Mouse (Mus musculus) thymus, postnatal 25 days (tissue): ENCODE data around the gene Alyref.

Experiments used
- DNase-seq: peaks from one replicate; pipeline ENCODE4 v3.0.0; 2022

Alyref gene

DNA sequence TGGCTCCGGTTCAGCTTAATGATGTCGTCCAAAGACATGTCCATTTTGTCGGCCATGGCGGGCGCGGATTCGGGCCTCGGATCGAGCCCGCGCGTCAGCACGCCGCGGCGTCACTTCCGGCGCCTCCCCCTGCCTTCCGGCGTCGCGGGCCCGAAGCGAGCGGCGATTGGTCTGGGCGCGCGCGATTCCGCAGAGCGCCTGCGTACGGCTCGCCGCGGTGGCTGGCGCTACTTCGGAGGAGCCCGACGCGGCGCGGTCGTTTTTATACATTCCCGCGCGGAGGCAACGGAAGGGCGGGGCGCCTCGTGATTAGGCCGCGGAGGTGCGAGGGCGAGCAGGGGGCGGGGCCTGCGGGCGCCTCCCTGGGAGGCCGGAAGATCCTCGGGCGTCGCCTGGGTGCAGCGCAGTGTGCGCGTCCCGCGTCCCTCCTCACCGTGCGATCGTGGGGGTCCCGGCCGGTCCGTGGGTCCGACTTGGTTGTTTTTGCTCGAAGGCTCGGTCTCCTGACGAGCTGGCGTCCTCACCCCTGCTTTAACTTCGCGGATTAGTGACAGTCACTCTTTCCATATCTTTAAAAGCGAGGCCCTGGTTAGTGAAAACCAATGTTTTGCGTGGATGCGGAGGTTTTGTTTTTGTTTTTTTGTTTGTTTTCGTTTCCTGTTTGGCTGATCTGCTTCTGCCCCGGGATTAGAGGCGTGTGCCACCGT lies at the start of gene Alyref, which contains the start of gene Anapc11:
Alyref (minus strand) TSS at position 83 of the 707 bp plus-strand sequence.
Anapc11 (plus strand) TSS at position 139 of the 707 bp plus-strand sequence.
- peak; percentile 96 for DNase-seq

GRCm38 (mm10) chr11:120647047-120647830 lies 49.1 kb upstream of the Alyref start:
- no peak for DNase-seq

GRCm38 (mm10) chr11:120643601-120643987 lies 45.4 kb upstream of the Alyref start, which contains the start of gene Pycr1:
Pycr1 (minus strand) TSS chr11:120643769.
- peak; percentile 97 for DNase-seq

DNA sequence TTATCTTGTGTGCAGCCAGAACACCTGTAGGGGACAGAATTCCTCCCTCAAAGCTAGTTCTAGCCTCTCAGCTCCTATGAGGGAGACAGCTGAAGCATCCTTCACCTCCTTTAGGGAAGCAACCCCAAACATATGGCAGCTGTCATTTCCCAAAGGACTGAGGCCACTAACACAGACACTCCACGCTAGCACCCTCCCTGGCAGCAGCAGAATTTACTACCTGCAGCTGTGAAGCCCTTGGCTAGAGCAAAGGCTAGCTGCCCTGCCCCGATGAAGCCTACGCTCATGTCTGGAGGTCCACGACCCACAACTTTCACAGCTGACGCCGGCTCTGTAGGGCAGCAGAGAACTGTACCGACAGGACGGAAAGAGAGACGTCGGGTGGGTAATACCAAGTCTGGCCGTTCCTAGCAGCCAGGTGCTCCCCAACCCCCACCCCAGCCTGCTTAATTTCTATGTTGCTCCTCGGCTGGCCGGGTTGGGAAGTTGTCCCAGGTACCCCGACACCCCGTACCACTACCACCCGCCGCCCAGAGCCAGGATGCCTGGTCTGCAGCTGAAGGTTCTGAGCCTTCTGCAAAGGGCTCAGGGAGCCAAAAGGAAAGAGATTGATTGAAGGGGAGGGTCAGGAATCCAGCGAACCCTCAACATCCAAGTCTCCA lies 44.9 kb upstream of the Alyref start:
- DNase-seq = peak; percentile 42

GRCm38 (mm10) chr11:120641869-120642268 lies 43.7 kb upstream of the Alyref start:
- no peak for DNase-seq

GRCm38 (mm10) chr11:120641255-120641654 lies 43.1 kb upstream of the Alyref start:
- no peak for DNase-seq

DNA sequence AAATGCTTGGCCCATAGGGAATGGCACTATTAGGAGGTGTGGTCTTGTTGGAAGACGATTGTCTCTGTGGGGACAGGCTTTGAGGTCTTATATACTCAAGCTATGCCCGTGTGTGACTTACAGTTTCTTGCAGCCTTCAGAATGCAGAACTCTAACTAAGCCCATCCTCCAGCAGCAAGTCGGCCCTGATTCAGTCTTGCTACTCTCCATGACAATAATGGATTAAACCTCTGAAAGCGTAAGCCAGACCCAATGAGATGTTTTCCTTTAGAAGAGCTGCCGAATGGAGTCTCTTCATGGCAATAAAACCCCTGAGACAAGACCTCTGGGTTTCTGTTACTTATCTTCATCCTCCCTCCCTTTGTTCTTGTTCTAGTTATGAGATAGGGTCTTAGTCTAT lies 36.6 kb upstream of the Alyref start:
- DNase-seq = no peak

GRCm38 (mm10) chr11:120633520-120634343 lies 35.6 kb upstream of the Alyref start, which contains the start of gene Mafg:
Mafg (minus strand) TSS chr11:120633600.
- peak; percentile 86 for DNase-seq

DNA sequence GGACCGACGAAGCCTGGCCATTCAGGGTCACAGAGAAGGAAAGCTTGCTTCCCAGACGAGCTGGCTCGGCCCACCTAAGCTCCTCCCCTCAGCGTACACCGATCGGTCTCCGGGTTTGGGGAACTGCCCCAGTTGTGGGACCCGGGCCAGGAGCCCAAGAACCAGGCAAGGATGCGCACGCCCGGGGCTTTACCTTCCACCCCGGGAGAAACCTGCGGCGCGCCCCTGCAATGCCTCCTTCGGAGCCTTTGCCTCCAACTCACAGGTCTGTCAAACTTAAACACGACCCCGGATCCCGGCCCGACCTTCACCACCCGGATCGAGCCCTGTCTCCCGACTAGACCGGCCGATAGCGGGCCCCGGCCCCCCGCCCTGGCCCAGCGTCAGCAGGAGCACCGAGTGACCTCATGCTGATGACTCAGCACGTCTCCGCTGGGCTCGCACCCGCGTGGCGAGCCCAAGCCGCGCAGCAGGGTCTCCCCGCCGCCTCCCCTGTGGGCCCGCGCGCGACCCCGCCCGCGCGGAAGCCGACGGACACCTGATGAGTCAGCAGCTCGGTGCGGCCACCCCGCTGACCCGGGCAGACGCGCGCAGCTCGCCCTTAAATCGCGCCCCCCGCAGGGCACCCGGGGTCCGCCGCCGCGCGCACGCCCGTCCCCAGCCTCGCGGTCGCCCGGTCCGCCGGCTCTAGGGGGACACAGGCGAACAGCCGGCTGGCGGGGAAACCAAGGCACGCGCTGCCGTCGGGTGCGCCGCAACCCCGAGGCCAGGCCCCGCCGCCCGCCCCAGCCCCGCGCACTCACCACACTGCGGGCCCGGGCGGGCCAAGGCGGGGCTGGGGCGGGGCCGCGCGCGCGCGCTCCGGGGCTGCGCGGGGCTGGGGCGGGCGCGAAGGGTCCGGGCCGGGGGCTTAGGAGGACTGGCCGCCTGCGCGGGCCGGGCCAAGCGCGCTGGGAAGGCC lies 34.7 kb upstream of the Alyref start:
- DNase-seq = peak; percentile 49

- no peak for DNase-seq
These were observed 33.7 kb upstream of the Alyref start for GRCm38 (mm10) chr11:120631726-120632448.

- peak; percentile 46 for DNase-seq
These were observed 32.9 kb upstream of the Alyref start for GRCm38 (mm10) chr11:120630881-120631725.

GRCm38 (mm10) chr11:120630401-120630871 lies 32.3 kb upstream of the Alyref start:
- no peak for DNase-seq

- DNase-seq = no peak
These were observed 31.7 kb upstream of the Alyref start for GRCm38 (mm10) chr11:120629911-120630310.

DNA sequence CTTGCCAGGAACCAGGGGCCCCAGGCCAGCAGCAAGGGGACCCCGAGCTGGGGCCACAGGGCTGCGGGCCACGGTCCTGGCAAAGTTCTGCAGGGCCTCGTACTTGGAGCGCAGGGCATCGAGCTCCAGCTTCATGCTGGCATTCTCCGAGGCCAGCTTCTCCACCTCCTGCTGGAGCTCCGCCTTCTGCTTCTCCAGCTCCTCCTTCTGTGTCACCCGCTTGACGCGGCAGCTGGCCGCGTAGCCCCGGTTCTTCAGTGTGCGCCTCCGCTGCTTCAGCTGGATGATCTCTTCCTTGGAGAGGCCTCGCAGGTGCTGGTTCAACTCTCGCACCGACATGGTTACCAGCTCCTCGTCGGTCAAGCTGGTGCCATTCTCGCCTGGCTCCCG lies 31.2 kb upstream of the Alyref start:
- DNase-seq = peak; percentile 75

GRCm38 (mm10) chr11:120628601-120629340 lies 30.6 kb upstream of the Alyref start:
- DNase-seq = no peak

GRCm38 (mm10) chr11:120627468-120628300 lies 29.5 kb upstream of the Alyref start:
- DNase-seq = peak; percentile 72

DNA sequence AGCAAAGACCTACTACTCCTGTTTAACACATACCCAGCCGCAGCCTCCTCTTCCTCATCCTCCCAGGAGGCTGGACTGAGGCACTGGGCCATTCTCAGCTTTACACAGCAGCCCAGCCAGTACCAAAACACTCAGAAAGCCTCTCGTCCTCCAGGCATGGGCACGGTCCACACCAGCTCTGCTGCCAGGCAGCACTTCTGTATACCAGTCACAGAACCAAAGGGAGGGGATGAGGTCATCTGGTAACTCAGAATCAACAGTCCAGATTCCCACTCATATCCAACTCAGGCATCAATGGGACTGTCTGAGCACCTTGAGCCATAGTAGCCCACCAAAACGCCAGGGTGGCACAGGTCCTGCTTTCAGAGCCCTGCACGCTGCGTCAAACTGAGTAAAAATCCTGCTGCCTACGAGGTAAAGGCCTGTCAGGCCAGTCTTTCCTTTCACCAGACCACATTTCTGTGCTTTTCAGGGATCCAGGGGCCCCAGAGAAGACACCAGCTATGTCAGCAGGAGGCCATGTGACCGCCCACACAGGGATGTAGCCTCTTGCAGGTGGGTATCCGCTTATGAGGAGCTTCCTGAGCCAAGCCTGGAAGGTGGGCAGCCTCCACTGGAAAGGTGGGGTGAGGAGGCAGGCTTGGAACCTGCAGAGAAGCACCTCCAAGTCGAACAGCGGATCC lies 28.8 kb upstream of the Alyref start:
- DNase-seq = no peak
